Mouse (Mus musculus) intestine, embryonic 14.5 days (tissue): ENCODE results near the gene Asgr2. TPM values are rescaled to one million over a fixed set of nuclear protein-coding genes. Genes with fewer than 3 reads are reported as not detected.
"Not testable (repeated sequence)": the region's sequence is repeated elsewhere in the genome, so short reads cannot be mapped to it uniquely, and the experiment has no call there.

ENCODE experiments used
- ATAC-seq: fragments of 200-750 bp; cut with Nextera tagmentation; replicated peaks from 2 replicates; pipeline ENCODE4 v1.8.0; 2017; ENCODE audit warnings: low read depth, moderate number of reproducible peaks, moderate TSS enrichment, moderate library complexity; ENCODE audit not compliant: low FRiP score, low TSS enrichment
- DNase-seq: peaks from one replicate; pipeline ENCODE4 v3.0.0-alpha.2; 2018; ENCODE audit warnings: low spot score
- H3K27ac ChIP-seq: fragments of 300-500 bp; sonication (generic); 2 replicates; pipeline ENCODE4 v1.5.1; 2014; ENCODE audit warnings: low read depth, mild to moderate bottlenecking, control low read depth
- H3K27me3 ChIP-seq: fragments of 300-500 bp; sonication (generic); replicated peaks from 2 replicates; pipeline ENCODE4 v1.6.1; 2014; ENCODE audit warnings: low read length, control low read depth; ENCODE audit not compliant: control insufficient read depth, insufficient read depth
- H3K36me3 ChIP-seq: fragments of 300-500 bp; sonication (generic); 2 replicates; pipeline ENCODE4 v1.6.1; 2014; ENCODE audit warnings: low read length, control low read depth; ENCODE audit not compliant: control insufficient read depth, insufficient read depth
- H3K4me1 ChIP-seq: fragments of 300-500 bp; sonication (generic); replicated peaks from 2 replicates; pipeline ENCODE4 v1.6.1; 2014; ENCODE audit warnings: low read length, control low read depth, mixed read lengths; ENCODE audit not compliant: control insufficient read depth, insufficient read depth
- H3K4me2 ChIP-seq: fragments of 300-500 bp; sonication (generic); 2 replicates; pipeline ENCODE4 v1.6.1; 2014; ENCODE audit warnings: low read length
- H3K4me3 ChIP-seq: fragments of 300-500 bp; sonication (generic); 2 replicates; pipeline ENCODE4 v1.5.1; 2014; ENCODE audit warnings: low read depth, low read length, control low read depth, mixed read lengths
- H3K9ac ChIP-seq: fragments of 300-500 bp; sonication (generic); 2 replicates; pipeline ENCODE4 v1.6.1; 2014; ENCODE audit warnings: mild to moderate bottlenecking, low read length
- H3K9me3 ChIP-seq: fragments of 300-500 bp; sonication (generic); 2 replicates; pipeline ENCODE4 v1.6.1; 2016; ENCODE audit warnings: low read length, control low read depth; ENCODE audit not compliant: control insufficient read depth
- WGBS: fragments of 180-500 bp; shearing (Covaris S2); extraction: QIAGEN DNeasy Blood & Tissue Kit; methylation state at CpG from one replicate; pipeline ENCODE4 v1.1.7; 2014; 5-methylcytosine and 5-hydroxymethylcytosine counted together
- polyA plus RNA-seq: library from polyadenylated mRNA; unstranded; fragments of >200 nt; fragmentation: Nextera tagmentation; extraction: Ambion mirVana; gene quantifications from 2 replicates; pipeline ENCODE4 v1.2.1, GENCODE M21; 2014

Asgr2 gene
- polyA plus RNA-seq, 1 experiment from 2014 or later = 0.46 TPM

DNA sequence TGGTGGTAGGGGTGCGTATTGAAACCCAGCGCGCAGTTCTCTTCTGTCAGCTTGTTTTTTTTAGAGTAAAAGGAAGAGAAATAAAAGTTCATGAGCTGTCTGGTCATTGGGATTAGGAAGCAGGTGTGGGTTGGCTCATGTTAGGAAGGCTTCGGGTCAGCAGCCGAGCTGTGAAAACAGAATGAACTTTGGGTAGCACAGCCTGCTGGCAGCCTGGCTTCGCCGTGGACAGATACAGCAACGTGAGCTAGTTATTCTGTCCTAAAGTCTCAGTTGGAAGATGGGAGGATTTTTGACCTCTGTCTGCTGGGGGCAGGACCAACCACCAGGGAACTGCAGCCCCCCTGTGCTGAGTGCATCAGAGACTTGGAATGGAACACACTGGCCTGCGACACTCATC lies 34.6 kb upstream of the Asgr2 start:
- Histone ChIP-seq H3K9ac (no peak overlapping the region), H3K9me3 (no peaks in the 10 kb centered on the region), H3K4me3 (no peak overlapping the region), H3K27me3 (0 out of 2 replicates have a peak, but pooled peaks cover 2% of the 10 kb centered on the region), H3K4me1 (peaks cover 8% of the 10 kb centered on the region; the same call in 1 of the 2 replicates), H3K27ac (no peak overlapping the region), H3K36me3 (no peaks in the 10 kb centered on the region), H3K4me2 (no peak overlapping the region)
- WGBS = 85% methylated on average over 9 of the region's 9 CpGs
- ATAC-seq = no peak
- DNase-seq = no peak

- no peak for DNase-seq
- no peaks in the 10 kb centered on the region for H3K36me3 ChIP-seq
- H3K4me3 ChIP-seq = no peak overlapping the region
- ATAC-seq = no peak
- peaks cover 3% of the 10 kb centered on the region; the same call in 1 of the 2 replicates for H3K4me1 ChIP-seq
- 0 out of 2 replicates have a peak, but pooled peaks cover 2% of the 10 kb centered on the region for H3K27me3 ChIP-seq
- no peak overlapping the region for H3K4me2 ChIP-seq
- no peaks in the 10 kb centered on the region for H3K9me3 ChIP-seq
- no peak overlapping the region for H3K9ac ChIP-seq
- H3K27ac ChIP-seq = no peak overlapping the region
- WGBS = 28% methylated on average over 6 of the region's 6 CpGs
These were observed 32.5 kb upstream of the Asgr2 start for GRCm38 (mm10) chr11:70059930-70060329.

- Histone ChIP-seq H3K9ac (no peak overlapping the region), H3K4me3 (no peak overlapping the region), H3K36me3 (no peaks in the 10 kb centered on the region), H3K27ac (no peak overlapping the region), H3K27me3 (no peaks in the 10 kb centered on the region), H3K9me3 (no peaks in the 10 kb centered on the region), H3K4me1 (no peaks in the 10 kb centered on the region; the same call in 1 of the 2 replicates), H3K4me2 (no peak overlapping the region)
- no peak for DNase-seq
- 64% methylated on average over 3 of the region's 3 CpGs for WGBS
- no peak for ATAC-seq
These were observed 29.4 kb upstream of the Asgr2 start for GRCm38 (mm10) chr11:70063053-70063452.

DNA sequence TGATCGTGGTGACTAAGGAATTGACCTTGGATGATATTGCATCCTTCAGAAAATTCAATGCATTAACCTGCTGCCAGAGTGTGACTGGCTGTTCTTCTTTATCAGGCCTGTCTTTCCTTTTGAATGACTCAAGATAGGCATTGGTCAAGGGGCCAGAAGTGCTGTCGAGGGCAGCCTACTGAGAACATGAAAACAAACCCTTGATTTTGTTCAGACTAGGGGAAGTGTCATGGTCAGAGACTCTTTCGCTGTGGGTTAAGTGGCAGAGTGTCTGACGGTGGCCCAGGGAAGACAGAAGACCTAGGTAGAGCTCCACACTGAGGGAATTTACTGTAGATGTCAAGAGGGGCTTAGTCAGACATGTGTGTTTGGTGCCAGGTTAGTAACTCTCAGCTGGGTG lies 25.7 kb upstream of the Asgr2 start:
- 82% methylated on average over 4 of the region's 4 CpGs for WGBS

GRCm38 (mm10) chr11:70068245-70068644 lies 24.2 kb upstream of the Asgr2 start:
- H3K9ac ChIP-seq = no peak overlapping the region
- H3K9me3 ChIP-seq = no peaks in the 10 kb centered on the region
- H3K27me3 ChIP-seq = no peaks in the 10 kb centered on the region
- no peak overlapping the region for H3K27ac ChIP-seq
- H3K4me3 ChIP-seq = no peak overlapping the region
- DNase-seq = no peak
- no peak overlapping the region for H3K4me2 ChIP-seq
- ATAC-seq = no peak
- H3K36me3 ChIP-seq = no peaks in the 10 kb centered on the region
- WGBS = 48% methylated on average over 3 of the region's 3 CpGs
- H3K4me1 ChIP-seq = no peaks in the 10 kb centered on the region

More for the DNA sequence above, 25.7 kb upstream of the Asgr2 start:
- H3K4me2 ChIP-seq = no peak overlapping the region
- H3K4me1 ChIP-seq = no peaks in the 10 kb centered on the region
- H3K36me3 ChIP-seq = no peaks in the 10 kb centered on the region
- H3K4me3 ChIP-seq = no peak overlapping the region
- no peaks in the 10 kb centered on the region for H3K9me3 ChIP-seq
- no peak overlapping the region for H3K27ac ChIP-seq
- ATAC-seq = no peak
- no peaks in the 10 kb centered on the region for H3K27me3 ChIP-seq
- no peak for DNase-seq
- no peak overlapping the region for H3K9ac ChIP-seq

DNA sequence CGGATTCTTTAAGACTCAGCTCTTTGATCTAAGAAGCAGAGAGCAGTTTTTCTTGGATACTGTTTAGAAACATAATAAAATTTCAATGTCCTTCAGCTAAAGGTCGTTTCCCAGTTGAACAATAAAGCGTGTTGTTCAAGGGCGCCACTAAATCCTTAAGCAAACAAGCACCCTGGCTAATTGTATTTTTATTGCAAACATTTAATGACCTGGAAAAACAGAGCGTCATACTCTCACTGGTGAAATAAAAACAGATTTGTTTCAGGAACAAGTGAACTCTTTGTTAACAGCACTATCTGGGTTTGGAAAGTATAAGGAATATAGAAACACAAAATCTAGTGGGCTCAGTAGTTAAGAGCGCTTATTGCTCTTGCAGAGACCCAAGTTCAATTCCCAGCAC lies 22.4 kb upstream of the Asgr2 start:
- WGBS = 55% methylated on average over 6 of the region's 6 CpGs
- Histone ChIP-seq H3K36me3 (no peaks in the 10 kb centered on the region), H3K27ac (no peak overlapping the region), H3K4me1 (no peaks in the 10 kb centered on the region), H3K4me3 (no peak overlapping the region), H3K4me2 (no peak overlapping the region), H3K27me3 (no peaks in the 10 kb centered on the region), H3K9me3 (no peaks in the 10 kb centered on the region), H3K9ac (no peak overlapping the region)
- ATAC-seq (no peak), DNase-seq (no peak)

- H3K36me3 ChIP-seq, DNase-seq, H3K4me1 ChIP-seq, H3K27ac ChIP-seq, H3K9ac ChIP-seq, H3K4me3 ChIP-seq, H3K27me3 ChIP-seq, ATAC-seq, H3K4me2 ChIP-seq, H3K9me3 ChIP-seq: not testable (repeated sequence)
- WGBS = 67% methylated on average over 3 of the region's 3 CpGs
These were observed 21.8 kb upstream of the Asgr2 start for GRCm38 (mm10) chr11:70070603-70071002.

GRCm38 (mm10) chr11:70074379-70075071 lies 17.9 kb upstream of the Asgr2 start:
- H3K4me3 ChIP-seq = no peak overlapping the region
- no peak overlapping the region for H3K27ac ChIP-seq
- H3K9ac ChIP-seq = no peak overlapping the region
- 36% methylated on average over 17 of the region's 17 CpGs for WGBS
- H3K36me3 ChIP-seq = no peaks in the 10 kb centered on the region
- DNase-seq = peak; percentile 87
- 0 out of 2 replicates have a peak overlapping the region, but pooled peaks have one; percentile 22 for H3K4me2 ChIP-seq
- no peaks in the 10 kb centered on the region for H3K27me3 ChIP-seq
- H3K4me1 ChIP-seq = no peaks in the 10 kb centered on the region
- peak; percentile 60; the same call in 1 of the 2 replicates for ATAC-seq
- H3K9me3 ChIP-seq = no peaks in the 10 kb centered on the region

DNA sequence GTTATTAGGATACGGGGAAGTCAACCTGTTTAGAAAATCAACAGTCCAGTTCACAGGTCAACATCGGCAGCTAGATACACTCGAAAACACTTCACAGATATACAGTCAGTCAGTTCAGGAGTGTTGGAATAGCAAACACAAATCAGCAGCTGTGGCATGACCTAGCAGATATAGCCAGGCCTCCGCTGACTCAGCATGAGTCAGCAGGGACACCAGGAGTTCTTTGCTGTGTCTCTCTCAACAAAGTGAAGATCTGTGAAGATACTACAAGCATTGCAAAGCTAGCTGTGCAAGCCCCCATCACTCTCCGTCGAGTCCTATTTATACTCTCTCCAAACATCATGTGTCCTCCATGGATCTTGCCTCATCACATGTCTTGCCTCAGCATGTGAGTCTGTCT lies 16.9 kb upstream of the Asgr2 start:
- WGBS = 77% methylated on average over 6 of the region's 6 CpGs
- Histone ChIP-seq H3K27ac (no peak overlapping the region), H3K9ac (no peak overlapping the region)

More for the DNA sequence above, 16.9 kb upstream of the Asgr2 start:
- ATAC-seq (no peak), DNase-seq (no peak)
- no peaks in the 10 kb centered on the region for H3K27me3 ChIP-seq
- no peak overlapping the region for H3K4me2 ChIP-seq
- no peak overlapping the region for H3K4me3 ChIP-seq
- H3K36me3 ChIP-seq = no peaks in the 10 kb centered on the region
- H3K4me1 ChIP-seq = no peaks in the 10 kb centered on the region
- no peaks in the 10 kb centered on the region for H3K9me3 ChIP-seq
